Mouse (Mus musculus) thymus, postnatal 4 days (tissue): ENCODE data around the gene Srsf3.
A peak's percentile ranks its signal among the peaks of the same experiment; 100 is the strongest.
"Not testable (repeated sequence)": the region's sequence is repeated elsewhere in the genome, so short reads cannot be mapped to it uniquely, and the experiment has no call there.

ENCODE experiments used
- DNase-seq: peaks from one replicate; pipeline ENCODE4 v3.0.0; 2021

The Srsf3 gene

DNA sequence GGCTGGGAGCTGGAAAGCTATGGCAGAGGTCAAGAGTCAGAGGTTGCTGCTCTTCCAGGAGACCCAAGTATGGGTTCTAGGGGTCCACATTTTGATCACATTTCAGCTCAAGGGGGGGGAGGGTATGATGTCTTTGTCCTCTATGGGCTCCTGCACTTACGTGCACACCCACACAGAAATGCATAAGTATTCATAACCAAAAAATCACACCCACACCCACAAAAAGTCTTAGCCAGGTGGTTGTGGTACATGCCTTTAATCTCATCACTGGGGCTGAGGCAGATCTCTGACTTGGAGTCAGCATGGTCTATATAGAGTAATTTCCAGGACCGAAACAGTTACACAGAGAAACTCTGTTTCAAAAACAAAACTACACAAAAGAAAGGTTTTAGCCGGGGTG lies 33.5 kb downstream of the Srsf3 start:
- DNase-seq = no peak

DNA sequence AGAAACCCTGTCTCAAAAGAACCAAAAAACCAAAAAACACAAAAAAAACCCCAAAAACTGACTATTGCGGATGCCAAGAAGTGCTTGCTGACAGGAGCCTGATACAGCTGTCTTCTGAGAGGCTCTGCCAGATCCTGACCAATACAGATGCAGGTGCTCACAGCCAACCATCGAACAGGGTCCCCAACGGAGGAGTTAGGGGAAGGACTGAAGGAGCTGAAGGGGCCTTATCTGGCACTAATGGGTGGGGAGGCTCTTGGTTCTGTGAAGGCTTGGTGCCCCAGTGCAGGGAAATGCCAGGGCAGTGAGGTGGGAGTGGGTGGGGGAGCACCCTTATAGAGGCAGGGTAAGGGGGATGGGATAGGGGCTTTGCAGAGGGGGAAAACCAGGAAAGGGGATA lies 35.0 kb downstream of the Srsf3 start:
- not testable (repeated sequence) for DNase-seq

DNA sequence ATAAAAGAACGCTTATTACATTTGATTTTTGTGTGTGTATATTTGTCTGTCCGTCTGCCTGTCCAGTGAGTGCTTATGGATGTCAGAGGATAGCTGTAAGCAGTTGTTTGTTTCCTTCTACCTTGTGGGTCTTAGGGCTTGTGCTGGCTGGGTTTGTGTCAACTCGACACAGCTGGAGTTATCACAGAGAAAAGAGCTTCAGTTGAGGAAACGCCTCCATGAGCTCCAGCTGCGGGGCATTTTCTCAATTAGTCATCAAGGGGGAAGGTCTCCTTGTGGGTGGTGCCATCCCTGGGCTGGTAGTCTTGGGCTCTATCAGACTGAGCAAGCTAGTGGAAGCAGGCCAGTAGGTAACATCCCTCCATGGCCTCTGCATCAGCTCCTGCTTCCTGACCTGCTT lies 35.4 kb downstream of the Srsf3 start:
- DNase-seq = no peak

DNA sequence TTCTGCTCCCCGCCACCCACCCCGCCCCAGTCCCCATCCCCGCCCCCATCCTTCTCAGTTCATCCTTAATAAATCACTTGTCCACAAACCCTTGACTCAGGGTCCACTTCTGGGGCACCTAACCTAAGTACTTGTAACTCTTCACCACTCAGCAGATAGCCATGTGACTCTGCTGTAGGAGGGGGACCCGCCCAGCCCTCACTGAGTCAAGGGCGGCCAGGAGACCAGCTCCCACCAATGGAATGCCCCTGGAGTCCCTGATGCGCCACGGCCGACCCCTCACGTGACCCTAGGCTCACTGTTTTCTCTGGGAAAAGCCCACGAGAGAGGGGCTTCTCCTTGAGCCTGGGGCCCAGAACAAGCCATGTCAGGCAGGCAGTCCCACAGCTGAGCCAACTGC lies 36.6 kb downstream of the Srsf3 start:
- DNase-seq = no peak

DNA sequence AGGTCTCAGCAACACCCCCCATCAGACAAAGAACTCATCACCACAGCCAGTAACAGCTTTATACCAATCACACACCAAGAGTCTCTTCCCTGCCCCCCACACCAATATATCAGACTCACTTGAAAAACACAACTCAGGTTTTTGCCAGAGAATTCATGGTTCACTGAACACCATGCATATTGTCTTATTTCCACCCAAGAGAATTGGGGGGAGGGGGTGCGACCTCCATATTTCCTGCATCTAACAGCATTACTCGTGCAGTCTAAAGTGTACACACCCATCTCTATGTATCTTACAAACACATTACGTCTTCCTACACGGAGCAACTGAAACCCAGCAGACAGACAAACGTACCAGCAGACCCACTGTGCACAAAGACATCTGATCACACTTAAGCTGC lies 39.4 kb downstream of the Srsf3 start:
- DNase-seq = no peak

DNA sequence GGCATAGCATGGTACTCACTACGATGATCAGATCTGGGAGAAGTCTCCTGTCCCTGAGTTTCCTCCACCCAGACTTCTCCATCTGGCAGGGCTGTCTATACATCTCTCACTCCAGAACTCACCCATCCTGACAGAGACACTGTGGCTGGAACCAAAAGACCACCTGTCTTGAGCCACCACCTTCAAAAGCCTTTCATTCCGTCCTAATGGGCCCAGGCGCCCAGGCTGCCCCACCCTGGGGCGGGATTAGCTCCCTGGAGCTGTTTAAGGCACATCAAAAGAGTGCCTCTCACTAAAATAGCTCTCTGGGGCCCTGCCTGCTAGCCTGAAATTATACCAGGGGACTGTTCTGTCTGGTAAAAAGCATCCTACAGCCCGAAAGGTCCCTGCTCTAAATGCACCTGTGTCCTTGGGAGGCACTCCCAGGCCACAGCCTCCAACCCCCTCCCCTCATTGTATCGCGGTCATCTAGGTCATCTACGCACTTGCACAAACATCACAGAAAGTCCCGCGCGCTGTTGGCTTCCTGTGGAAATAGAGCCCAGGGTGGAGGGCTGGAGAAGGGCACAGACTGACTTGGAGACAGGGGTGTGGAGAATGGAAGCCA lies 40.4 kb downstream of the Srsf3 start:
- DNase-seq = no peak

DNA sequence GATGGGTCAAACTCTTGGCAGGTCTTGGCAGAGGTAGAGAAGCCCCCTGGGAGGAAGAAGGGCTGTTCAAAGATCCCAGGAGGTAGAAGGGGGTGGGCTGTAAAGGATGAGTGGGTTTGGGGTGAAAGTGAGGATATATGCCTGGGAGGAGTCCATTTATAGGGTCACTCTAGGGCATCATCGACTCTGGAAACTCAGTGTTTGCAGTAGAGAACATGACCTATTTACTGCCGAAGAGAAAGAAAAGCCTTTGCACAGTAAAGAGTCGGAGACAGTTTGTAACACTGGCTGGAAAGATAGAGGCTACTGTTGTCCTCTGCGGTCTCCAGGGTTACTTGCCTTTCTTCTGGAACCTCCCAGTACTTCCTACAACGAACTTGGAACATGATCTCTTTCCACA lies 40.9 kb downstream of the Srsf3 start:
- no peak for DNase-seq

DNA sequence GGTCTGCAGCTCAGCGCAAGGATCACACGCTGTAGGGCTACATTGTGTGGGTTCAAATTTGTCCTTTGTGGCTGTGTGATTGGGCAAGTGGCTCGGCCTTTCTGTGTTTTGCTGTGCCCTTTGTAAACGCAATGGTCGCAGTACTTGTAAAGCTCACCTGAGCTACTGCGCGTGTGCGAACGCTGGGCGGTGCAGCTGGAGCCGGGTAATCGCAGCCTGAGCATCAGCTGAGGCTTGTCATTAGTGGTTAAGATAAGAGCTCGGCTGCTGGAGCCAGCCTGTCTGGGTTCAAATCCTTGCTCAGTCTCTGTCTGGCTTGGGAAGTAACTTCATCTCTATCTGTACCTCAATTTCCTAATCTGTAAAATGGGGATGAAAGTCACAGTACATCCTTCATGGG lies 41.7 kb downstream of the Srsf3 start:
- peak; percentile 46 for DNase-seq

DNA sequence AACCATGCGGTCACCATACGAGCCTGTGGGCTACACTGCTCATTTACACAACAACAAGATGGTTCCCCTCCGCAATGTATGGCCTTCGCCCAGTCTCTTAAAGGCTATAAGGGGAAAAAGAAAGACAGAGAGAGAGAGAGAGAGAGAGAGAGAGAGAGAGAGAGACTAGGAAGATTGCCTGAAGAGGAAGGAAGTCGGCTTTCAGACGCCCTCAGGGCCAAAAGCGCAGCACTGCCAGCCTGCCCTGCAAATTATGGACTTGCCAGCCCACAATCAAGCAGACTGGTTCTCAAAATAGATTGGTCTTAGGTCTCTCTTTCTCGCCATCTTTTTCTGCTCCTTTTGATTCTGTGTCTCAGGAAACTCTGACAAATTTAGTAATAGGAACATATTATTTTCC lies 43.8 kb downstream of the Srsf3 start:
- no peak for DNase-seq

DNA sequence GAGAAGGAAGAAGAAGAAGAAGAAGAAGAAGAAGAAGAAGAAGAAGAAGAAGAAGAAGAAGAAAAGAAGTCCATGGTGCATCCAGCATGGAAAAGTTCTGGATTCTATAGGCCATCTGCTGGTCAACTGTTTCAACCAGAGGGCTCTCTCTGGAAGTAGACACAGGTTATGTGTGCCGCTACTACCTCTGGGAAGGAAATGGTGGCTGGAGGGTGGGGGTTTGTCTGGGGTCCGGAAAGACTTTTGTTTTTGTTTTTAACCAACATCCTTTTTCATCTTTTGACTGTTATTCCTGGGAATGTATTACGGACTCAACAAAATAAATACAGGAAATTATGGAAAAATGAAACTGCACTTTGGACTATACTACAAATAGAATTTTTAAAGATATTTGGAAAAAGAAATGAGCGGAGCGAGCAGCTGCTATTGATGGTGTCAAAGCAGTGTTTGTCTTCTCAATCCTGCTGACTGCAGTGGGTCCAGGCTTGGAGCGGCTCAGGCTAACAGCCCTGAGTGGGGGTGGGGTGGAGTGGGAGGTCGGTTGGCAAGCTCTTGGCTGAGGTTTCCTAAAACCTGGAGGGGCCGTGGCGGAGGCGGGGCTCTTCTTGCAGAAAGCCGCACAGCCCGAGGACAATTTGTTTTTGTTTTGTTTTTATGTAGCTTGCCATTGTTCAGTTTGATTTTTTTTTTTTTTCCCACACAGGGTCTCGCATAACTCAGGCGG lies 45.5 kb downstream of the Srsf3 start:
- peak; percentile 56 for DNase-seq

DNA sequence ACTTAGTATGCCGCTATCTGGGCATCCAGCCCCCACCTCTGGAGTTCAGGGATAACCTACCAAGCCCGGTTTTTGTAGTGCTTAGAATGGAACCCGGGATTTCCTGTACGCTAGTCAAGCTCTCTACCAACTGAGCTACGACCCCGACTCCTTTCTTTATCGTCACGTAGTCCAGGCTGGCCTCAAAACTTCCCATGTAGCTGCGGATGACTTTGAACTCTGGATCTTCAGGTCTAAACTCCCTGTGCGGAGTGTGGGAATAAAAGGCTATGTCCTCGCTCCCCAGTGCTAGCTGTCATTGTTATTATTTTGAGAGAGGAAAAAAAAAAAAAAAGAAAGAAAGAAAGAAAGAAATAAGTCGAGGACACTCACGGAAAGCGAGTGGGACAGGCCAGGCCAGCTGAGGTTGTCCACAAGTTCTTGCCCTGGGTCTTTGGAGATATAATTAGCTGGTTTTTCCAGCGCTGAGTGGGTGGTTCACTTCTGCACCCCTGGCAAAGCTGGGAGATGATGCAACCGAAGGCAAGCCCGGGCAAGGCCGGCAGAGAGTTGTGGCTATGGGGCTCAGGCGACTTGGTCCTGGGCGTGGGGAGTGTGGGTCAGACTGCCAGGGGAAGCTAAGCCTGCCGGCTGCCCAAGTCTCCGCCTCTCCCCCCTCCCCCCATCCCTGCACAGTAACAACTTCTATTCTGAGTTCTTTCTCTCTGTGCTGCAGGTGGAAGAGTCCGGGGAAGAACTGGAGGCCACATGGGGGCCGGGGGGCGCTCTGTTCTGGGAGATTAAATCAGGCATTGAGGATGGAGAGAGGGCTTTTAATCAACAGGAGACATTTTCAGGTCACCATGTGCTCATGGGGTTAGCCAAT lies 46.3 kb downstream of the Srsf3 start:
- DNase-seq = peak; percentile 25

DNA sequence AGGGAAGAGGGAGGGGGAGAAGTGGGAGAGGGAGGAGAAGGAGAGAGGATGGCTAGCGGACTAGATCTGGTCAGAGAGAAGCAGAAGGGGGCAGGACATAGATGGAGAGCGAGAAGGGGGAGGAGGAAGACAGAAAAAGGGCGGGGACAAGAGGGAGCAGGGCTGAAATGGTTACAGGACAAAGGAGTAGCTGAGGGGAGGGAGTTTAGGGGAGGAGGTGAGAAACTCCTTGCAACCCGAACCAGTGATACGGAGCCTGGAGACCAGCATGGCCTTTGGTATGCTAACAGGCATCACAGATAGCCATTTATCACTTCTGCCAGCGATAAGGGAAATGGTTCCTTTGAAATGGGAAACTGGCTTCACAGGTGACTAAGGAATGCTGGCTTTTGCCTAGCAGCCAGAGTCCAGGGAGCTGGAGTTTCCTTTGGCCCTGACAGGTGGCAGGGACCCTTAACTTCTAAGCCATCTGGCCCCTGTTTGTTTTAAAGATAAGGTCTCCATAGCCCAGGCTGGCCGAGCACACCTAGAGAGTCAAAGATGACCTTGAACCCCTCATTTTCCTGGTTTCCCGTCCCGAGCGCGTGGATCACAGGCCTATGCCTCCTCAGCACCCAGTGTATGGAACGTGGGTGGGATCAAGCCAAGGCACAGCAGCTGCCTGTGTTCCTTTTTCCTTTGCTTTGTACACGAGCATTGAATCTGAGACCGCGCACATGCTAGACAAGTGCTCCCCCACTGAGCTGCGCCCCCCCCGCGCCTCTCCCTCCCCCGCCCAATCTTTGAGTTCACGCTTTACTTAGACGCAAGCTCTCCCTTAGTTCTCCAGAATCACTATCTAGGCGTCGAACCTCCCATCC lies 48.6 kb downstream of the Srsf3 start:
- peak; percentile 31 for DNase-seq

DNA sequence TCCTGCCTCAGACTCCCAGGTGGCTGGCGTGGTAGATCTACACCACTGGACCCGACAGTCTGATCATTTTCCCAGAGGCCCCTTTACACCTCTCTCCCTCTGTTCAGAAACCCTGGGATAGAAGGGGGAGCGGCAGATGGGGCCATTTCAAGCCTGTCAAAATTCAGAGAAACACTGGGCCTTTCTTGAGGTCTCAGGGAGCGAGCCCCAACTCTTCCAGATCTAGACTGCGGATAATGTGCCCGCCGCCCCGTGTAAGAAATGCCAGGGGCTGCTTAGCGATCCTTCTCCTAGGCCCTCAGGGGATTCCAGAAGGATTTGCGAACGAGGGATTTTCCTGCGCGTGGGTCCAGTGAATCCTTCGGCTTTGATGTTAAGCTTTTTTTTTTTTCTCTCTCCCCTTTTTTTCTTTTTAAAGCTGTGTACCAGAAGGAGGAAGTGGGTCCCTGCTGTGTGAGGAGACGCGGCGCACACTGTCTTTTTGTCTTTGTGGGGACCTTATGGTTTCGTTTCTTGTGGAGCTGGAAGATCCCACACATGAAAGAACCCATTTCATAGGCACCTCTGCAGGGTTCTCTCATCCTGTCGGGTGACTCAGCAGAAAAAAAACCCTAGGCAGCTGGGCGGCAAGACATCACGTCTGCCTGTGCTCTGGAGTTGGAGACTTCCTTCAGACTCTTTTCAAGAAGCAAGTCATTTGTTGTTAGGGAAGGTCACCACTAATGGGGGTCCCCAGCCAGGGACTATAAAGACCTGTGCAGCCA lies 49.4 kb downstream of the Srsf3 start:
- DNase-seq = peak; percentile 56

DNA sequence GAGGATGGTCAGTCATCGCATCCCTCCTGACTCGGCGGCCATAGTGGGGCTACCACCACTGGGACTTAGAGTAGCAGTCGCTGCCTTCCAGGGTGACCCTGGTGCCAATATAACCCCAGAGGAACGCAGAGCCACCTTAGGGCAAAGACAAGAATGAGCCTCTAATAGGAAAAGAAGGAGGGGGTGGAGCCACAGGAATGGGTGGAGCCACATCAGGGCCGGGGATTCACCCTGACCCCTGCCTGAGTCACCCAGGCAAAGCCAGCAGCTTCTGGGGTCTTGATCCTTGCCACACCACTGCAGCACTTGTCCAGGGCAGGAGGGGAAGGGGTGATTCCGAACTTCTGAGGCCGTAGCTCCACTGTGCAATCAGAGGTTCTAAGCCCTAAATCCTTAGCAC lies 51.2 kb downstream of the Srsf3 start:
- DNase-seq = peak; percentile 10

DNA sequence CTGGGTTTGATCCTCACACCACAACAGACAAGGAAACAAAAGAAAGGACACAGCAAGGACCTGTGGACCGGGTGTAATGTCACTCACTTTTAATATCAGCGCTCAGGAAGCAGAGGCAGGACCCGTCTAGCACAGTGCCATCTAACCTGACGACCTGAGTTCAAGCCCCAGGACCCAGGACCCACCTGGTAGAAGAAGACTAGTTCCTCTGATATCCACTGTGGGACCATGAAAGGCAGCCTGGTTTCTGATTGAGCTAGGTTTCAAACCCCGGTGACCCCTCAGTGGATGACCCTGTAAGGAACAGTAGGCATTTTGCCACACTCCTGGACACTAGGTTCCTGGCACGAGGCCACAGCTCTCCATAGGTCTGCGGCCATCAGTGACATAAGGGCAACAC lies 52.2 kb downstream of the Srsf3 start:
- DNase-seq = peak; percentile 2

DNA sequence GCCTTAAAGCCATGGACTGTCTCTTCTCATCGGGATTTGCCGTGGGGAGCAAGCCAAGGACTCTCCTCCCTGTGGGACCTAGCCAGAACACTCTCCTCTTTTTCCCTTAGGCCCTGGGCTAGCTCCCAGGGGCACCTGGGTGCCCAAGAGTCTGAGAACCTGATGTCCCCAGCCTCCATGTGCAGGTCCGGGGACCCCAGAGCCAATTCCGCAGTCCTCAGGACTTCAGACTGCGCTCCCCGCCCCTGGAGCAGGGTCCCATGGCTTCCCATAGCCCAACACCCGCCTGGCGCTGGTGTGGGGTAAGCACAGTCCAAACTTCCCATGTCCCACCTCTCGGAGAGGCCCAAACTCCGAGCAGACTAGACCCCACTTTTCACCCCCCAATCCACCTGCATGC lies 52.8 kb downstream of the Srsf3 start:
- peak; percentile 5 for DNase-seq

DNA sequence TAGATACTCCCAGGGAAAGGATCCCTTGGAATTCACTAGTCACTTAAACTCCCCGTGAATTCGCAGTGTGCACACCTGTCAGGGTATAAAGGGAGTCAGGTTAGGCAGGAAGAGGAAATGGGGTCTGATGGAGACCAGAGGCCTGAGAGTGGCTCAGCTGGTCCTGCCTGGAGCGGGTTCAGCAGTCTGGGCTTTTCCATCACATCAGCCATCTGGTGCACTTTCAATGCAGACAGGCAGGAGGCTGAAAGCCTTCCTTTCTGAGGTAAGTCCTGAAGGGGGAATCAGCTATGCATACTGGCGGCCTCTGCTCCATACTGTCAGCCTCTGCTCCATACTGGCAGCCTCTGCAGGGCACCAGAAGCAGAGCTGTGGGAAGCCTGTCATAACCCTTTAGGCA lies 54.5 kb downstream of the Srsf3 start:
- DNase-seq = peak; percentile 3

DNA sequence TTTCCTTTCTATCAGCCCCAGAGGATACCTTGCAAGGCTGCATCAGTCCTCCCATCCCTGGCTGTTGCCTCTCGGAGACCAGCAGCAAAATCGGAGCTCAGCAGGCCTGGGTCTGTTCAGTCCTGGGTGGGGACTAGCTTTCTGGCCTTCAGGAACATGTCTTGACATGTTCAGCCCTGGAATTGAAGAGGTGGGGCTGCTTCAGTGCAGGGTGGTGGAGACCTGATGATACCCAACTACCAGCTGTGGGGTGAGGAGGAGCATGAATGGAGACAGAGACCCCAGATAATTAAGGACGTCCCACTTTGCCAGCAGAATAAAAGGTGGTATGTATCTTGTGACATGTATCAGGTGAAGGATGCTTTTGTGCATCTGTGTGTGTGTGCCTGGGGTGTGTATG lies 58.3 kb downstream of the Srsf3 start, which contains the start of gene Cdkn1a:
Gene Cdkn1a, plus strand, starts transcription at position 201 of the 400 bp plus-strand sequence.
- DNase-seq = peak; percentile 3

DNA sequence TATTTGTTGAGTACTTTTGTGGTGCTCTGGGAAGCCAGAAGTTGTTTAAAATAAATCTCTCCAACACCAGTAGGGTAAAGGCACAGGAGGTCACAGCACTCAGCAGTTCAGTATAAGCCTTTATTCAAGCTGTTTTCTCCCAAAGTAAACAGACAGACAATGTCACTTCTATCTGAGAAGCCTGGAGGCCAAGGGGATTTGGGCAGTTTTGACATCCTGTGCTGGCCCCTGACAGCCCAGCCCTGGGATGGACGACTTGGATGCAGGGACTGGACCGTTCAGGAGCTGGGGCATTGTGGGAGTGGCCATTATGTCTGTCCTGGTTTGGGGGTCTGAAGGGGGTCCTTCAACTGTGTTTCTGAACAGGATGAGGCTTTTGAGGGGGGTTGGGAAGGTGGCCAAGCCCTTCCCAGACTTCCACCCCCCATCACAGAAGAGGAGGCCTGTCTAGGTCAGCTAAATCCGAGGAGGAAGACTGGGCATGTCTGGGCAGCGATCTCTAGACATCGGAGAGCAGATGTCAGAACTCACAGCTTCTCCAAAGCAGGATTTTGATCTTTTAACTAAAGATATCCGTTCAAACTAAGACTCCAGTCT lies 59.0 kb downstream of the Srsf3 start:
- DNase-seq = peak; percentile 4

DNA sequence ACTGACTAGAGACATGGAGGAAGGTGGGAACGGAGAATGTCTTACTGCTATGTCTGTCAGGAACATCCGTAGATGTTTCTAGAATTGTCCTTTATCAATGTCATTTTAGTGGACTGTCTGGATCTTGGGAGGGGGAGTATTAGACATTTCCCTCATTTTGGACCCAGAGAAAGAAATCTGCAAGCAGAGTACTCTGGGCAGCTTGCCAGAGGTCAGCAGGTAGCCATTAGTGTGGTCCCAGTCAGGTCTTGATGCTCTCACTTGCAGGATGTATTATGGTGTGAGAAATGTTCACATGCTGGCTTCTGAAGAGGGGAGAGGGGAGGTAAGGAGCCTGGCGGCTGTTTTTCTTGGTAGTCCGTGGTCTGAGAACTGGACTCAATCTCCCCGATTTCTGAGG lies 60.1 kb downstream of the Srsf3 start:
- no peak for DNase-seq
